Mouse (Mus musculus) C2C12 (cell line): ENCODE data around the gene Hoxb4. TPM values are rescaled to one million over a fixed set of nuclear protein-coding genes. Genes with fewer than 3 reads are reported as not detected.
A peak's percentile ranks its signal among the peaks of the same experiment; 100 is the strongest.

Experiments
- H3K27me3 ChIP-seq: one replicate; pipeline ENCODE4 v1.6.1; 2011; ENCODE audit not compliant: control insufficient read depth, insufficient read depth, insufficient read length
- H3K36me3 ChIP-seq: one replicate; pipeline ENCODE4 v1.6.1; 2011; ENCODE audit not compliant: control insufficient read depth, insufficient read depth
- H3K4me3 ChIP-seq: one replicate; pipeline ENCODE4 v1.5.1; 2011; ENCODE audit warnings: mild to moderate bottlenecking, control low read depth; ENCODE audit not compliant: poor library complexity, insufficient read depth, severe bottlenecking
- H3K79me2 ChIP-seq: one replicate; pipeline ENCODE4 v1.6.1; 2011; ENCODE audit not compliant: control insufficient read depth, insufficient read depth
- H3K79me3 ChIP-seq: one replicate; pipeline ENCODE4 v1.6.1; 2011; ENCODE audit warnings: low read depth, control low read depth
- H3ac ChIP-seq: one replicate; pipeline ENCODE3; 2011; ENCODE audit warnings: low read depth; ENCODE audit not compliant: control insufficient read depth, insufficient read length
- CEBPB ChIP-seq: IDR thresholded peaks from one replicate; pipeline ENCODE4 v1.6.1; 2011; ENCODE audit warnings: low read depth, mild to moderate bottlenecking, control low read depth, moderate library complexity
- CTCF ChIP-seq: IDR thresholded peaks from one replicate; pipeline ENCODE4 v1.5.1; 2011; ENCODE audit not compliant: control insufficient read depth, insufficient read depth, insufficient read length
- FOSL1 ChIP-seq: IDR thresholded peaks from one replicate; pipeline ENCODE4 v1.8.0; 2011; ENCODE audit warnings: mild to moderate bottlenecking, low read length; ENCODE audit not compliant: poor library complexity, insufficient read depth, severe bottlenecking
- MAX ChIP-seq: IDR thresholded peaks from one replicate; pipeline ENCODE4 v1.6.1; 2011; ENCODE audit warnings: mild to moderate bottlenecking, control low read depth
- MYOD1 ChIP-seq: IDR thresholded peaks from one replicate; pipeline ENCODE4 v1.6.1; 2011; ENCODE audit warnings: low read depth; ENCODE audit not compliant: control insufficient read depth, insufficient read length
- MYOG ChIP-seq: IDR thresholded peaks from one replicate; pipeline ENCODE4 v1.6.1; 2011; ENCODE audit not compliant: control insufficient read depth, insufficient read length; ENCODE audit errors: extremely low read depth
- USF1 ChIP-seq: IDR thresholded peaks from one replicate; pipeline ENCODE4 v1.6.1; 2011; ENCODE audit warnings: low read depth, mild to moderate bottlenecking, control low read depth, moderate library complexity
- polyA plus RNA-seq: library from polyadenylated mRNA; unstranded; fragments of >200 nt; fragmentation: generic; extraction: Trizol; gene quantifications from one replicate; pipeline ENCODE4 v1.2.1, GENCODE M21; 2012; ENCODE audit warnings: missing spikeins

The Hoxb4 gene
- polyA plus RNA-seq, 1 experiment = 0.02 TPM

- Histone ChIP-seq H3K79me3 (no peaks in the 10 kb centered on the region), H3K79me2 (no peaks in the 10 kb centered on the region), H3K36me3 (no peaks in the 10 kb centered on the region), H3ac (no peak overlapping the region), H3K27me3 (peaks cover 79% of the 10 kb centered on the region), H3K4me3 (no peak overlapping the region)
- TF ChIP-seq USF1 = no peak
- no peak for TF ChIP-seq MAX
- TF ChIP-seq MYOG = no peak
- no peak for TF ChIP-seq FOSL1
- TF ChIP-seq CEBPB = no peak
- TF ChIP-seq MYOD1 = no peak
- no peak for TF ChIP-seq CTCF
Measured at GRCm38 (mm10) chr11:96314671-96315343, 3.3 kb upstream of the Hoxb4 start.

- peaks cover 79% of the 10 kb centered on the region for H3K27me3 ChIP-seq
- no peaks in the 10 kb centered on the region for H3K36me3 ChIP-seq
- H3K79me2 ChIP-seq = no peaks in the 10 kb centered on the region
- TF ChIP-seq MYOD1 (no peak), CEBPB (no peak), MAX (no peak), CTCF (no peak)
- H3K79me3 ChIP-seq = no peaks in the 10 kb centered on the region
- no peak overlapping the region for H3K4me3 ChIP-seq
- no peak overlapping the region for H3ac ChIP-seq
Measured at GRCm38 (mm10) chr11:96315344-96315681, 2.8 kb upstream of the Hoxb4 start.

GRCm38 (mm10) chr11:96316696-96317607, 1.1 kb upstream of the Hoxb4 start:
- Histone ChIP-seq H3K79me2 (no peaks in the 10 kb centered on the region), H3K27me3 (peaks cover 81% of the 10 kb centered on the region), H3K79me3 (no peaks in the 10 kb centered on the region), H3K36me3 (no peaks in the 10 kb centered on the region), H3K4me3 (no peak overlapping the region), H3ac (no peak overlapping the region)
- TF ChIP-seq MYOG (no peak), CTCF (no peak), CEBPB (no peak), MYOD1 (no peak), USF1 (no peak), FOSL1 (no peak), MAX (no peak)

- no peak for TF ChIP-seq FOSL1
- TF ChIP-seq MYOD1 = no peak
- no peak for TF ChIP-seq CEBPB
- no peak for TF ChIP-seq MYOG
- TF ChIP-seq CTCF = no peak
- no peak for TF ChIP-seq USF1
- no peak for TF ChIP-seq MAX
- Histone ChIP-seq H3K4me3 (no peak overlapping the region), H3K79me3 (no peaks in the 10 kb centered on the region), H3K79me2 (no peaks in the 10 kb centered on the region), H3K36me3 (no peaks in the 10 kb centered on the region), H3ac (peak overlapping the region; percentile 30), H3K27me3 (peaks cover 74% of the 10 kb centered on the region)
Measured at GRCm38 (mm10) chr11:96318368-96319070, 452 bp downstream of the Hoxb4 start.

DNA sequence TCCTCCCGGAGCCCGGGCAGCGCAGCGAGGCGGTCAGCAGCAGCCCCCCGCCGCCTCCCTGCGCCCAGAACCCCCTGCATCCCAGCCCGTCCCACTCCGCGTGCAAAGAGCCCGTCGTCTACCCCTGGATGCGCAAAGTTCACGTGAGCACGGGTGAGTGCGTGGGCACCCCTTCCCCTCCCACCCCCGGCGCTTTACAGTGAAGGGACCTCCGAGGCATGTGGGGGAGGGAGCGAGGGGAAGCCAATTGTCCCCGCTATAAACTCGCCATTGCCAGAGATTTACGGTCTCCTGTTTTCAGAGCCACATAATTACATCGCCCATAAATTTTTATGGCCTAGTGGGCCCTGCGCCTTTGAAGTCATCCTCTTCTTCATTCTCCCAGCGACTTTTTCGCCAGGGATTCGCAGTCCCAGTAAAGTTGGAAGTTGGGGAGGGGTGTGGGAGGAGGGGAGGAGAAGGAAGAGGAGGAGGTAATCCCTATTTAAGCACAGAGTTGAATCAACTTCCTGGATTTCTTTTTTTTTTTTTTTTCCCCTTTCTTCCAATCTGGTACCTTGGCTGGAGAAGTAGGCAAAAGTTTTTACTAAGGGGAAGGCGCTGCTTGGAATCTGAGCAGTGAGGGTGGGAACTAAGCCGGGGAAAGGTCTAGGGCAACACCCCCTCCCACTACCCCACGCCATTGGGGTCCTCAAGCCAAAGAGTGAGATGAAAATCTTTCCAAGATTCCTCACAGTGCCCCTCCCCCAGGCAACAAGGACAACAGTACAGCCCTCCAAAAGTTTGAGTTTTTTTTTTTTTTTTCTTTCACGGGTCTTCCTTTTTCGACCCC, 1.2 kb downstream of the Hoxb4 start:
- Histone ChIP-seq H3ac (no peak overlapping the region), H3K27me3 (peaks cover 73% of the 10 kb centered on the region), H3K79me2 (no peaks in the 10 kb centered on the region), H3K4me3 (no peak overlapping the region), H3K79me3 (no peaks in the 10 kb centered on the region), H3K36me3 (no peaks in the 10 kb centered on the region)
- TF ChIP-seq MAX = no peak
- no peak for TF ChIP-seq FOSL1
- TF ChIP-seq MYOD1 = no peak
- TF ChIP-seq CEBPB = no peak
- TF ChIP-seq CTCF = no peak
- TF ChIP-seq USF1 = no peak
- no peak for TF ChIP-seq MYOG
